Mouse (Mus musculus) heart, adult 2 months (tissue): ENCODE results near the gene Fndc3b.

Experiments used
- CTCF ChIP-seq: fragments of 200-600 bp; IDR thresholded peaks from 2 replicates; pipeline ENCODE4 v1.8.1; 2022; ENCODE audit warnings: antibody characterized with exemption, mild to moderate bottlenecking, moderate library complexity
- EP300 ChIP-seq: fragments of 200-500 bp; IDR thresholded peaks from 2 replicates; pipeline ENCODE4 v1.6.1; 2011; ENCODE audit warnings: low read depth, low read length, control low read depth; ENCODE audit not compliant: insufficient read depth
- POLR2A ChIP-seq: fragments of 200-500 bp; IDR thresholded peaks from 2 replicates; pipeline ENCODE4 v1.6.1; 2011; ENCODE audit warnings: mild to moderate bottlenecking, low read depth, low read length, control low read depth; ENCODE audit not compliant: insufficient read depth

GRCm38 (mm10) chr3:27461861-27462260 lies 249.2 kb downstream of the Fndc3b start:
- TF ChIP-seq POLR2A (no peak), CTCF (no peak), EP300 (no peak)
